Mouse (Mus musculus) olfactory bulb, adult 2 months (tissue): ENCODE measurements around the gene Asic2.

Source experiments
- CTCF ChIP-seq: fragments of 200-500 bp; IDR thresholded peaks from 2 replicates; pipeline ENCODE4 v1.5.1; 2012; ENCODE audit warnings: low read depth, mild to moderate bottlenecking, low read length, moderate library complexity; ENCODE audit not compliant: insufficient read depth
- POLR2A ChIP-seq: fragments of 200-500 bp; IDR thresholded peaks from 2 replicates; pipeline ENCODE4 v1.6.1; 2012; ENCODE audit warnings: mild to moderate bottlenecking, low read depth, low read length, moderate library complexity; ENCODE audit not compliant: insufficient read depth

DNA sequence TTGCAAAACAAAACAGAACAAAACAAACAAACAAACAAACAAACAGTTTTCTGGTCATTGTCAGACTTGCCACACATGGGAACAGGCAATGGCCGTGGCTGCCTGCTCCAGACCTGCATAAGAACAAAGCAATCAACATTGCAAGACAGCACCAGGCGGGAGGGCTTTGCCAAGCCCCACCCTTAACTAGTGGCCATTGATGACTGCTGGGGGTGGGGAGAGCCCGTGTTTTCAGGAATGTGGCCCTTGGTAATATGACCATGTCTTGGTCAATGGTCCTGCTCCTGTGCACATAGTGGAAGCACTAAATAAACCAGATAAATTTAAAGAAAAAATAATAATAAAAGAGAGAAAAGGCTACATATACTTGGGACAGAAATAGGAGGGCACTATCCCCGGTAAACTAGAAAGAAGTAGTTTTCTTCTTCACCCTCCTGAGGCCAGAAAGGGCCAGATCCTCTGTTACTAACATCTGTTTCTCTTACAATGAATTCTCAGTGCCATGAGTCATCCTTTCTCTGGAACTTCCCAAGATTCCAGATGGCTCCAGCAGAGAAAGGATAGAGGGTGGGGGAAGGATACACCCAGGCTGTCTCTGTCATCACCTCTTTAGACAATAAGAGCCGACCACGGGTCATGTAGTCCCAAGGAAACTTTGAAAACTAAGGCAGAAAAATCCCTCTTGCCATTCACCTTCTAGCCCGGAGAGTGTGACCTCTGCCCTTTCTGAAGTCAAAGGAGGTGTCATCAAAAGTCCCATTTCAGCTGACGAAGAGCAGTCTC, 43.3 kb upstream of the Asic2 start:
- TF ChIP-seq POLR2A = no peak
- no peak for TF ChIP-seq CTCF
